24 mouse cellular contexts compared by ENCODE assay signal in the genomic region with DNA sequence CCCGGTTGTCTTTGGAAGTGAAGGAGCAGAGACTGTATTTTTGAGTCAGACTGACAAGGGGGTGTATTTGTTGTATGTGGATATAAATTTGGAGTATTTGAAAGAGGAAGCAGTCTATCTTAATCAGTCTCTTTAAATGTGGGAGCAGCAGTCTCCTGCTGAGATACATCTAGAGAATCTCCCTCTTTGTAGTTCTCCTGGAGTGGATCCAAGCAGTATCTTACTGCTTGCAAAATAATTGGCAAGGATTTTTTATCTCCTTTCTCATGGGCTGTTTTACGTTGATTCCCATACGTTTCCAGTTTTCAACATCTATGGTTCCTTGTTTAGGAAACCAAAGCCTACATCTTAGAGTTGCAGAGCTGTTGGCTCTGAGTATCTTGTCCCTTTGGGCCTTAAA. TPM values are rescaled to one million over a fixed set of nuclear protein-coding genes. Genes with fewer than 3 reads are reported as not detected.
"Had no signal": no experiment of that assay in that cellular context is flagged by ENCODE, and none has a peak within 500 bp of the region (broad histone marks: within the 10 kb centered on the region; RNA-seq: fewer than 3 reads in every experiment).

No protein-coding gene starts in this region.

- H3K36me3 ChIP-seq: heart, embryonic 13.5 days; heart, embryonic 15.5 days; hindbrain, embryonic 13.5 days; hindbrain, embryonic 15.5 days; intestine, embryonic 15.5 days; limb, embryonic 10.5 days; limb, embryonic 12.5 days had no signal

- DNase-seq: gastrocnemius, postnatal 14 days; gastrocnemius, postnatal 36 days; heart, adult 2 months; heart, postnatal 14 days; heart, postnatal 36 days; kidney, adult 18-20 months; kidney, adult 8-10 months; kidney, postnatal 10 days; kidney, postnatal 25 days; kidney, postnatal 4 days; liver had no signal

- H3K4me2 ChIP-seq: heart, embryonic 11.5 days; heart, embryonic 13.5 days; heart, embryonic 15.5 days; hindbrain, embryonic 13.5 days; hindbrain, embryonic 15.5 days; intestine, embryonic 15.5 days; limb, embryonic 12.5 days had no signal

- H3K4me3 ChIP-seq: heart, adult 2 months; heart, embryonic 13.5 days; heart, embryonic 15.5 days; hindbrain, embryonic 13.5 days; hindbrain, embryonic 15.5 days; intestine, embryonic 15.5 days; layer of hippocampus, adult 2 months; left cerebral cortex, adult 2 months; limb, embryonic 10.5 days; limb, embryonic 12.5 days had no signal

- H3K27ac ChIP-seq: heart, adult 2 months; heart, embryonic 13.5 days; heart, embryonic 15.5 days; hindbrain, embryonic 13.5 days; hindbrain, embryonic 15.5 days; hindbrain, postnatal 0 days; intestine, embryonic 15.5 days; layer of hippocampus, adult 2 months; left cerebral cortex, adult 2 months; limb, embryonic 10.5 days; limb, embryonic 12.5 days had no signal

- H3K27me3 ChIP-seq: hindbrain, embryonic 13.5 days; hindbrain, embryonic 15.5 days; intestine, embryonic 15.5 days; limb, embryonic 12.5 days had no signal

- H3K9me3 ChIP-seq: heart, embryonic 13.5 days; heart, embryonic 15.5 days; hindbrain, embryonic 13.5 days; hindbrain, embryonic 15.5 days; intestine, embryonic 15.5 days; limb, embryonic 10.5 days; limb, embryonic 12.5 days had no signal

- H3K4me1 ChIP-seq: hindbrain, embryonic 13.5 days; hindbrain, embryonic 15.5 days; intestine, embryonic 15.5 days; limb, embryonic 10.5 days; limb, embryonic 12.5 days had no signal

- ATAC-seq: hindbrain, postnatal 0 days; intestine, embryonic 15.5 days; intestine, postnatal 0 days had no signal

- H3K9ac ChIP-seq: heart, embryonic 13.5 days; heart, embryonic 15.5 days; hindbrain, embryonic 13.5 days; hindbrain, embryonic 15.5 days; intestine, embryonic 15.5 days; limb, embryonic 12.5 days had no signal

RNA-seq across cellular contexts. Expression of a gene that starts 10.1 kb away (rescaled TPM):
- polyA plus RNA-seq: heart, adult 2 months; heart, embryonic 11.5 days; heart, postnatal 0 days; limb, embryonic 10.5 days; limb, embryonic 12.5 days had no signal
